Mouse (Mus musculus) bone marrow, adult 2 months (tissue): ENCODE data around the gene Noxa1. TPM values are rescaled to one million over a fixed set of nuclear protein-coding genes. Genes with fewer than 3 reads are reported as not detected.

Experiments
- H3K27ac ChIP-seq: fragments of 200-500 bp; 2 replicates; pipeline ENCODE4 v1.5.1; 2012; ENCODE audit warnings: low read depth, mild to moderate bottlenecking, control low read depth, inconsistent platforms, low read length; ENCODE audit not compliant: control insufficient read depth, poor library complexity, insufficient read depth
- H3K4me1 ChIP-seq: fragments of 200-500 bp; 2 replicates; pipeline ENCODE4 v1.6.1; 2011; ENCODE audit warnings: low read length; ENCODE audit not compliant: control insufficient read depth, insufficient read depth
- H3K4me3 ChIP-seq: fragments of 200-500 bp; replicated peaks from 2 replicates; pipeline ENCODE3; 2011; ENCODE audit warnings: mild to moderate bottlenecking, low read depth, low read length, control low read depth; ENCODE audit not compliant: control insufficient read depth
- CTCF ChIP-seq: fragments of 200-500 bp; IDR thresholded peaks from 2 replicates; pipeline ENCODE4 v1.5.1; 2011; ENCODE audit warnings: low read length, control low read depth; ENCODE audit not compliant: control insufficient read depth, insufficient read depth
- POLR2A ChIP-seq: fragments of 200-500 bp; IDR thresholded peaks from 2 replicates; pipeline ENCODE4 v1.6.1; 2011; ENCODE audit warnings: low read depth, mild to moderate bottlenecking, control low read depth, low read length, borderline replicate concordance; ENCODE audit not compliant: control insufficient read depth
- WGBS: fragments of 180-500 bp; shearing (Covaris S2); methylation state at CpG from one replicate; pipeline ENCODE4 v1.1.7; 2018; 5-methylcytosine and 5-hydroxymethylcytosine counted together
- polyA plus RNA-seq: library from polyadenylated mRNA; stranded (reverse); fragments of >200 nt; gene quantifications from 2 replicates; pipeline ENCODE4 v1.2.4, GENCODE M21; 2011; ENCODE audit warnings: low replicate concordance; ENCODE audit not compliant: missing spikeins, insufficient read depth, insufficient read length

The Noxa1 gene
- polyA plus RNA-seq, 1 experiment: not detected

GRCm38 (mm10) chr2:25125146-25125545 lies 30.2 kb upstream of the Noxa1 start:
- H3K4me3 ChIP-seq: no peak overlapping the region
- H3K4me1 ChIP-seq: no peaks in the 10 kb centered on the region
- TF ChIP-seq CTCF (no peak), POLR2A (no peak)
- no peak overlapping the region for H3K27ac ChIP-seq
- WGBS: 91% methylated on average over 6 of the region's 6 CpGs

GRCm38 (mm10) chr2:25124411-25124810 lies 29.5 kb upstream of the Noxa1 start:
- H3K4me1 ChIP-seq: no peaks in the 10 kb centered on the region
- no peak overlapping the region for H3K27ac ChIP-seq
- TF ChIP-seq POLR2A (no peak), CTCF (no peak)
- 36% methylated on average over 3 of the region's 3 CpGs for WGBS
- H3K4me3 ChIP-seq: no peak overlapping the region

- WGBS: 46% methylated on average over 5 of the region's 5 CpGs
- TF ChIP-seq POLR2A (no peak), CTCF (no peak)
Observed at GRCm38 (mm10) chr2:25123527-25123926, 28.6 kb upstream of the Noxa1 start.

GRCm38 (mm10) chr2:25122666-25123065 lies 27.7 kb upstream of the Noxa1 start:
- Histone ChIP-seq H3K4me3 (no peak overlapping the region), H3K27ac (no peak overlapping the region), H3K4me1 (no peaks in the 10 kb centered on the region)
- TF ChIP-seq CTCF (no peak), POLR2A (no peak)
- WGBS: 64% methylated on average over 2 of the region's 2 CpGs

More at GRCm38 (mm10) chr2:25123527-25123926, 28.6 kb upstream of the Noxa1 start:
- Histone ChIP-seq H3K4me3 (no peak overlapping the region), H3K27ac (no peak overlapping the region), H3K4me1 (no peaks in the 10 kb centered on the region)

- H3K27ac ChIP-seq: no peak overlapping the region
- no peak overlapping the region for H3K4me3 ChIP-seq
- WGBS: 18% methylated on average over 7 of the region's 7 CpGs
- no peak for TF ChIP-seq CTCF
- no peak for TF ChIP-seq POLR2A
- H3K4me1 ChIP-seq: no peaks in the 10 kb centered on the region; the same call in 1 of the 2 replicates
Observed at GRCm38 (mm10) chr2:25120963-25121362, 26.0 kb upstream of the Noxa1 start.

GRCm38 (mm10) chr2:25115442-25115841 lies 20.5 kb upstream of the Noxa1 start:
- peaks cover 2% of the 10 kb centered on the region; the same call in 1 of the 2 replicates for H3K4me1 ChIP-seq
- TF ChIP-seq POLR2A (no peak), CTCF (no peak)
- WGBS: 27% methylated on average over 2 of the region's 2 CpGs
- H3K27ac ChIP-seq: no peak overlapping the region; the same call in 1 of the 2 replicates
- no peak overlapping the region for H3K4me3 ChIP-seq

- 24% methylated on average over 2 of the region's 2 CpGs for WGBS
- no peak overlapping the region for H3K27ac ChIP-seq
- TF ChIP-seq CTCF: no peak
- no peak for TF ChIP-seq POLR2A
- H3K4me1 ChIP-seq: peaks cover 5% of the 10 kb centered on the region
- no peak overlapping the region for H3K4me3 ChIP-seq
Observed at GRCm38 (mm10) chr2:25114308-25114707, 19.4 kb upstream of the Noxa1 start.

- H3K4me3 ChIP-seq: no peak overlapping the region
- H3K27ac ChIP-seq: no peak overlapping the region
- 2% methylated on average over 9 of the region's 9 CpGs for WGBS
- TF ChIP-seq POLR2A (no peak), CTCF (no peak)
- peaks cover 5% of the 10 kb centered on the region for H3K4me1 ChIP-seq
Observed at GRCm38 (mm10) chr2:25111184-25111791, 16.3 kb upstream of the Noxa1 start.
